Mouse (Mus musculus) Muller cell, postnatal 12 days (primary cell): ENCODE data around the gene Stpg4.

Source experiments
- DNase-seq: peaks from one replicate; pipeline ENCODE4 v3.0.0-alpha.2; 2015; ENCODE audit errors: inconsistent ontology term

The Stpg4 gene

GRCm38 (mm10) chr17:87378354-87379159 lies 49.0 kb downstream of the Stpg4 start:
- peak; percentile 21 for DNase-seq

GRCm38 (mm10) chr17:87377536-87377935 lies 50.0 kb downstream of the Stpg4 start:
- DNase-seq, result peak; percentile 59

GRCm38 (mm10) chr17:87376831-87377471 lies 50.6 kb downstream of the Stpg4 start:
- no peak for DNase-seq

DNA sequence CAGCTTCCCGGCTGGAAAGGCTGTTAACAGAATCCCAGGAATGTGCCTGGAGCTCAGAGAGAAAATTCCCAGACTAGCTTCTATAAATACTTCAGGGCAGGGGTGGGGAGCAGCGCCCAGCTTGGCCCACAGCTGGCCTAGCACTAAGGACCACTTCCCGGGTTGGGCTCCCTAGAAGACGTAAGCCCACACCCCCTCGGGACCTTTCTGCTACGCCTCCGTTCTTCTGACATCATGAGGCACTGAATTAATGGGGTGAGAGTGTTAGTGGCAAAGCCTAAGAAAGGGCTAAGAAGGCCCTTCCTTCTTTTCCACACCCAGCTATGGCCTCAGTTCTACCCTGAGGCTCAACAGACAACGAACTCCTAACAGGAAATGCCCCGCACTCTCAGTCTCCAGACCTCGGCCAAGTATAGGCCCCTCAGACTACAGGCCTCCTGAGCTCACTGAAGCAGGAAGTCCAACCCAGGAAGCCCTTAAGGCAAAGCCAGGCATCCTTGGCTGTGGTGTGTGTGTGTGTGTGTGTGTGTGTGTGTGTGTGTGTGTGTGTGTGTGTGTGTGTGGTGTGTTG lies 51.5 kb downstream of the Stpg4 start:
- no peak for DNase-seq

DNA sequence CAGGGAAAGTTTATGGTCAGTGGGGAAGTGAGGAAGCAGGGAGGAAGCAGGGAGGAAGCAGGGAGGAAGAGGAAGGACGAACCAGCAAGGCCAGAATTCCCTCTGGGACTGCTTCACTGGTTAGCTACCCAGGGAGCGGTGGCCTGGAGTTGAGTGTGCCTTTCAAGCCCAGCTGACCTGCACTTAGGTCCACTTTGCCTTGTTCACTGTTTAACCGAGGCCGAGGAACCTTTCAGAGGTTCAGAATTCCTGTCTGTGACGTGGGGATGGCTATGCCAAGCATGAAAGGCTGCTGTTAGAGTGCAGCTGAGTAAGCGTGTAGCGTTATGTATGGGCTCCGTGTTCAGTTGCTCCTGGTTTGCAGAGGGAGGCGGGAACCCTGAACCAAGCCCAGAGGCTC lies 54.2 kb downstream of the Stpg4 start:
- no peak for DNase-seq

DNA sequence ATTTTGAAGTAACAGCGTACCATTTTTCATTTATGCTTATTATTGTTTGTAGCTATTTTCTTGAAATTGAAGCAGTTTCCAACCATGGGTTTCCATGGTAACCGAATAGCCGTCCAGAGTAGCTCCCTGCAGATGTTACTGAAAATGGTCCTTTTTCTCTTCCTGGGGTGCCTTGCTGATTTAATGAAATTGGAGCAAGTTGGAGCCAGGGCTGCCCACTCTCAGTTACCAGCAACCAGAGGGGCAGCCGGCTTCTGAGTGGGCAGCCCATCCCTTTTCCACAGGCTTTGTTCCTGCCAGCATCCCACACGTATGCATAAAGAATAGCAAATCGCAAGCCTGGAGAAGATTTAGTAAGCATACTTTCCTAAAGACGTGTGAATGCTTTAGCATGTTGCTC lies 55.4 kb downstream of the Stpg4 start:
- DNase-seq, result no peak

GRCm38 (mm10) chr17:87369270-87369759 lies 58.2 kb downstream of the Stpg4 start:
- no peak for DNase-seq

- DNase-seq, result no peak
Measured at GRCm38 (mm10) chr17:87368481-87368880, 59.1 kb downstream of the Stpg4 start.

DNA sequence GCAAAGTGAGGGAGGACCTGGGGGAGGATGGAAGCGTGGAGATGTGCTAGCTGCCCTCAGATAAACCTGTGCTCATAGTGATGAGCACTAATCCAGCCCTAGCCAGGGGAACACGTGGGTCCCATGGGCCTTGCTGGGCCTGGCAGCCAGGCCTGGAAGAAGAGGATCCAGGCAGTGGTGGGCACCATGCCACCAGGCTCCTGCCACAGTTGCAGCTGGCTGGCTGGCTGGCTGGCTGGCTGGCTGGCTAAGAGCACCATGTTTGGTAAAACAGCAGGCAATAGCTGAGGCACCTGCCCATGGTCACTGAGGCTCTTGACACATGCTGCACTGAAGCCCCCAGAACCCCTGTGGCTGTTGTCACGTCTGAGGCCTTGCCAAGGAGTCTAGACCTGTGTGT lies 59.9 kb downstream of the Stpg4 start:
- DNase-seq, result peak; percentile 66

DNA sequence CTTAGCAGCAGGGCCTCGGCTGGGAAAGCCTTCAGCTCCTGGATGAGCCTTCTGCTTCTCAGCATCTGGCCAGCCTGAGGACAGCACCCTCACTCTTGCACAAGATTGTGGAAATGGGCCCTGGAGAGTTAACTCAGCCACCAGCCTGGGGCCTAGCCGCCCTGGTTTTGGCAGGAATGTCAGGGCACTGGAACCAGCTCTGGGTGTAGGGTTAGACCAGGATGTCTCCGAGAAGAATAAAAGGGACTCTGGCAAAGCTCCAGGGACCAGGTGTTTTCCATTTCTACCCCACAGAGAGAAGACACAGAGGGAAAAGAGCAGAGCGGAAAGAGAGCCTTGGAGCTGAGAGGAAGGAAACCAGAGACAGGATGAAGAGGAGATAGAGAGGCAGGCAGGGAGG lies 60.3 kb downstream of the Stpg4 start:
- peak; percentile 22 for DNase-seq

- no peak for DNase-seq
Measured at GRCm38 (mm10) chr17:87366520-87366919, 61.0 kb downstream of the Stpg4 start.

- no peak for DNase-seq
Measured at GRCm38 (mm10) chr17:87365268-87365667, 62.3 kb downstream of the Stpg4 start.

- no peak for DNase-seq
Measured at GRCm38 (mm10) chr17:87364108-87364507, 63.4 kb downstream of the Stpg4 start.

GRCm38 (mm10) chr17:87361132-87361531 lies 66.4 kb downstream of the Stpg4 start:
- DNase-seq, result no peak

- DNase-seq, result no peak
Measured at GRCm38 (mm10) chr17:87357506-87357905, 70.0 kb downstream of the Stpg4 start.

GRCm38 (mm10) chr17:87356261-87356660 lies 71.3 kb downstream of the Stpg4 start:
- no peak for DNase-seq

GRCm38 (mm10) chr17:87355456-87355855 lies 72.1 kb downstream of the Stpg4 start:
- no peak for DNase-seq

DNA sequence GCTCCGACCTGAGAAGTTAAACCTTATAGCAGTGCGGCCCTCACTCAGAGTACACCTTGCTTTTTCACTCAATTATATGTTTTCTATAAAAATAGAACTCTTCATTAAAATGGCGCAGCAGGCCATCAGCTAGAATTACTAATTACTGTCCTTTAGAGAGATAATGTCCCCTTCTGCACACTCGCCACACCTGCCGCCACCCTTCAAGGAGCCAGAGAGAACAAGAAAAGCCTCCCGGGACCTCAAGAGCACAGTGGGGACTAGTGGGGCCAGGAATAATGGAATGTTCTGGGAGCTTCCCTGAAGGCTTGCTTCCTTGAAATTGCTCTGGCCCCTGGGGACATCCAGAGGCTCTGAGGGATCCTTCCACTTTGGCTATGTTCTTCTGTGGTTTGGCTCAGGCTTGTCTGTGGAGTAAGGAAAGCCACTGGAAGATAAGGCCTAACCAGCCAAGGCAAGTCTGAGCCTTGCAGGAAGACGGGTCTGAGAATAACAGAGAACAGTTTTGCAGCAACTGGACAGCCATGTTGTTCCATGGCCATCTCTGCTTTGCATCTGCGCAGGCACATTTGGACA lies 73.7 kb downstream of the Stpg4 start:
- no peak for DNase-seq

DNA sequence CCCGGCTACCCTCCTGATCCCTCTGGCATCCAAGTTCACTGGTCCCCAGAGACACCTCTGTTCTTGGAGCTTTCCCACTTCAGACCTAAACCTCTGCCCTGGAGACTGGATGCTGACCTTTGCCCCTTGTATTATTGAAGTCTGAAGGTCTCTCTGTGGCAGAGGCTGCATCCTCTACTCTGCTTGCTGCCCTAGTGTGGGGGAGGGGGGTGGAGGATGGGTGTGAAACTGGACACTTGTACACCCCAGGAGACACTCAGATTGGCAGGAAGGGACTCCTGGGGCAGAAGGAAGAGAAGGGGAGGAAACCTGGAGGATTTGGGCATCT lies 74.7 kb downstream of the Stpg4 start:
- DNase-seq, result no peak

- no peak for DNase-seq
Measured at GRCm38 (mm10) chr17:87352106-87352897, 75.2 kb downstream of the Stpg4 start.

GRCm38 (mm10) chr17:87351241-87352105 lies 76.1 kb downstream of the Stpg4 start:
- DNase-seq, result peak; percentile 65
